Mouse (Mus musculus): ENCODE results near the gene Abtb1.
A peak's percentile ranks its signal among the peaks of the same experiment; 100 is the strongest.

The Abtb1 gene

GRCm38 (mm10) chr6:88855636-88856035, 13.9 kb upstream of the Abtb1 start:
- DNase-seq (ENCODE audit: low read depth, low spot score): peak; percentile 93

- no peak for DNase-seq (ENCODE audit: low read depth, low spot score)
Observed at GRCm38 (mm10) chr6:88854509-88854908, 12.7 kb upstream of the Abtb1 start.

- peak; percentile 69 for DNase-seq (ENCODE audit: low read depth, low spot score)
Observed at GRCm38 (mm10) chr6:88850034-88850433, 8.2 kb upstream of the Abtb1 start.

- no peak for DNase-seq (ENCODE audit: low read depth, low spot score)
Observed at GRCm38 (mm10) chr6:88849270-88849669, 7.5 kb upstream of the Abtb1 start.

- DNase-seq (ENCODE audit: low read depth, low spot score): no peak
Observed at GRCm38 (mm10) chr6:88847571-88847970, 5.8 kb upstream of the Abtb1 start.

GRCm38 (mm10) chr6:88844901-88845565, 3.2 kb upstream of the Abtb1 start:
- DNase-seq (ENCODE audit: low read depth, low spot score): no peak

- DNase-seq (ENCODE audit: low read depth, low spot score): no peak
Observed at GRCm38 (mm10) chr6:88843781-88844725, 2.3 kb upstream of the Abtb1 start.

- DNase-seq (ENCODE audit: low read depth, low spot score): no peak
Observed at GRCm38 (mm10) chr6:88843241-88843640, 1.5 kb upstream of the Abtb1 start.

GRCm38 (mm10) chr6:88842731-88843151, 957 bp upstream of the Abtb1 start:
- DNase-seq (ENCODE audit: low read depth, low spot score): peak; percentile 64

GRCm38 (mm10) chr6:88841514-88841780, 337 bp downstream of the Abtb1 start:
- no peak for DNase-seq (ENCODE audit: low read depth, low spot score)

- no peak for DNase-seq (ENCODE audit: low read depth, low spot score)
Observed at GRCm38 (mm10) chr6:88840791-88841513, 832 bp downstream of the Abtb1 start.

- no peak for DNase-seq (ENCODE audit: low read depth, low spot score)
Observed at GRCm38 (mm10) chr6:88840211-88840610, 1.6 kb downstream of the Abtb1 start.

- DNase-seq (ENCODE audit: low read depth, low spot score): peak; percentile 67
Observed at GRCm38 (mm10) chr6:88839135-88839970, 2.4 kb downstream of the Abtb1 start.

- no peak for DNase-seq (ENCODE audit: low read depth, low spot score)
Observed at GRCm38 (mm10) chr6:88838613-88839012, 3.2 kb downstream of the Abtb1 start.

- DNase-seq (ENCODE audit: low read depth, low spot score): no peak
Observed at GRCm38 (mm10) chr6:88837999-88838398, 3.8 kb downstream of the Abtb1 start.

- DNase-seq (ENCODE audit: low read depth, low spot score): no peak
Observed at GRCm38 (mm10) chr6:88836178-88836819, 5.5 kb downstream of the Abtb1 start.

GRCm38 (mm10) chr6:88835047-88835446, 6.7 kb downstream of the Abtb1 start:
- no peak for DNase-seq (ENCODE audit: low read depth, low spot score)

- DNase-seq (ENCODE audit: low read depth, low spot score): no peak
Observed at GRCm38 (mm10) chr6:88833340-88834140, 8.2 kb downstream of the Abtb1 start.

GRCm38 (mm10) chr6:88832663-88833062, 9.1 kb downstream of the Abtb1 start:
- DNase-seq (ENCODE audit: low read depth, low spot score): no peak

- DNase-seq (ENCODE audit: low read depth, low spot score): peak; percentile 97
Observed at GRCm38 (mm10) chr6:88831456-88831855, 10.3 kb downstream of the Abtb1 start.
